Mouse (Mus musculus) stomach, postnatal 0 days (tissue): ENCODE results near the gene Lman2l. TPM values are rescaled to one million over a fixed set of nuclear protein-coding genes. Genes with fewer than 3 reads are reported as not detected.

ENCODE experiments used
- ATAC-seq: fragments of 200-750 bp; cut with Nextera tagmentation; 2 replicates; pipeline ENCODE4 v1.8.0; 2017; ENCODE audit not compliant: low FRiP score, low TSS enrichment
- DNase-seq: peaks from one replicate; pipeline ENCODE4 v3.0.0-alpha.2; 2016; ENCODE audit warnings: low spot score
- H3K27ac ChIP-seq: fragments of 300-500 bp; sonication (generic); replicated peaks from 2 replicates; pipeline ENCODE4 v1.5.1; 2014; ENCODE audit warnings: mild to moderate bottlenecking, control low read depth
- H3K27me3 ChIP-seq: fragments of 300-500 bp; sonication (generic); 2 replicates; pipeline ENCODE4 v1.6.1; 2014; ENCODE audit warnings: low read length; ENCODE audit not compliant: control insufficient read depth, insufficient read depth
- H3K36me3 ChIP-seq: fragments of 300-500 bp; sonication (generic); 2 replicates; pipeline ENCODE4 v1.6.1; 2014; ENCODE audit warnings: low read length, mixed read lengths; ENCODE audit not compliant: control insufficient read depth, insufficient read depth
- H3K4me1 ChIP-seq: fragments of 300-500 bp; sonication (generic); replicated peaks from 2 replicates; pipeline ENCODE4 v1.6.1; 2014; ENCODE audit warnings: antibody characterized with exemption; ENCODE audit not compliant: control insufficient read depth, insufficient read depth
- H3K4me2 ChIP-seq: fragments of 300-500 bp; sonication (generic); replicated peaks from 2 replicates; pipeline ENCODE4 v1.6.1; 2014; ENCODE audit warnings: low read depth, mild to moderate bottlenecking, control low read depth, moderate library complexity
- H3K4me3 ChIP-seq: fragments of 300-500 bp; sonication (generic); 2 replicates; pipeline ENCODE4 v1.5.1; 2014; ENCODE audit warnings: low read depth, low read length, control low read depth
- H3K9ac ChIP-seq: fragments of 300-500 bp; sonication (generic); 2 replicates; pipeline ENCODE4 v1.6.1; 2014; ENCODE audit warnings: mild to moderate bottlenecking, low read length, control low read depth, mixed read lengths
- H3K9me3 ChIP-seq: fragments of 300-500 bp; sonication (generic); 2 replicates; pipeline ENCODE4 v1.6.1; 2016; ENCODE audit warnings: low read length; ENCODE audit not compliant: control insufficient read depth
- CTCF ChIP-seq: IDR thresholded peaks from 2 replicates; pipeline ENCODE4 v1.5.1; 2016; ENCODE audit warnings: antibody characterized with exemption, low read depth, mild to moderate bottlenecking, moderate library complexity
- EP300 ChIP-seq: optimal IDR thresholded peaks from 2 replicates; pipeline ENCODE3; 2016; ENCODE audit warnings: antibody characterized with exemption
- WGBS: fragments of 180-500 bp; shearing (Covaris S2); extraction: QIAGEN DNeasy Blood & Tissue Kit; methylation state at CpG from one replicate; pipeline ENCODE4 v1.1.7; 2014; 5-methylcytosine and 5-hydroxymethylcytosine counted together
- polyA plus RNA-seq: library from polyadenylated mRNA; unstranded; fragments of >200 nt; fragmentation: Nextera tagmentation; extraction: Ambion mirVana; gene quantifications from 2 replicates; pipeline ENCODE4 v1.2.1, GENCODE M21; 2015

Gene Lman2l
- polyA plus RNA-seq, 1 experiment from 2014 or later = 16.5 TPM

DNA sequence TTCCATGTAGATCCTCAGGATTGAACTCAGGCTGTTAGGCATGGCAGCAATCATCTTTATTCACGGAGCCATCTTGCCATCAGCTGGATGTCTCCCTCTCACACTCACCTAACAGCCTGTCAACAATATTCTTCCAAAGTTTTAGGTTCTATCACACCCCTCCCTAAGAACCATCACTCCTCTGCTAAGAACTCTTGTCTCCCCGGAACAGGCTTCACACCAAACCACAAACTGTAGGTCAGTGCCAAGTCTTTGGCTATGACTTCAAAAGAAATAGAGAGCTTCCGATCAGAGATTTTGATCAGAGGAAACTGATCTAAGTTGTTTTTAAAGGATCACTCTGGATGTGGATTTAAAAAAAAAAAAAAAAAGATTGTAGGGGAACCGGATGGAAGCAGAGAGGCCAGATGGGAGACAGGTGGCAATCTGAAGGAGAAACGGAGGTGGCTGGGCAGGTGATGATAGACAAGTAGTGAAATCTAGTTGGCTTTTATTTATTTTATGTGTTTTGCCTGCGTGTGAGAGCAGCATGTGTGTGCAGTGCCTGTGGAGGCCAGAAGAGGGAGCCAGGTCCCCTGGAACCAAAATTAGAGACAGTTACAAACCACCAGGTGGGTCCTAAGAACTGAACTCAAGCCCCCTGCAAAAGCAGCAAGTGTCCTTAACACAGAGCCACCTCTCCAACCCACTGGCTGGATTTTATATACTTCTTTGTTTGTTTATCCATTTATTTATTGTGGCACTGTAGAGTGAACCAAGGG is 9.2 kb upstream of the Lman2l start:
- DNase-seq = no peak
- TF ChIP-seq EP300 (no peak), CTCF (peak; percentile 45)
- Histone ChIP-seq H3K36me3 (no peaks in the 10 kb centered on the region), H3K4me2 (no peak overlapping the region), H3K4me3 (no peak overlapping the region), H3K27ac (no peak overlapping the region), H3K27me3 (no peaks in the 10 kb centered on the region), H3K9me3 (no peaks in the 10 kb centered on the region), H3K4me1 (no peaks in the 10 kb centered on the region), H3K9ac (no peak overlapping the region)
- no peak for ATAC-seq
- WGBS = 79% methylated on average over 6 of the region's 6 CpGs

DNA sequence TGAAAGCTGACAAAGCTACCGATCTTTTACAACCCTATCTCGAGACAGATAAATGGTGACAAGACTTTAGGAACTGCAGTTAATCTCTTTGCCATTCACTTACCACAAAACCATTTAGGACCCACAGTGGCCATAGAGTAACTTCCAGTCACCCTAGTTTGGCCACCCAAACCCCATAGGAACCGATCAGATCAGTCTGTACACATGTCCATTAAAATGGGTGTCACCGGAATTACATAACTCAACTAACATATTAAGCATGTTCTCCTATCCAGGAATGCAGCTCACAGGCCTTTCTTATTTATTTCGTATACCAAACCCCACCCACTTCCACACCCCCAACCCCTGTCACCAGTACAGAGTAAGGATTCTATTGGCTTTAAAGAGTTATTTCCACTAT is 1.8 kb upstream of the Lman2l start:
- no peak overlapping the region for H3K4me2 ChIP-seq
- H3K27ac ChIP-seq = no peak overlapping the region
- WGBS = 82% methylated on average over 5 of the region's 5 CpGs
- DNase-seq = no peak
- TF ChIP-seq EP300 (no peak), CTCF (no peak)
- no peaks in the 10 kb centered on the region for H3K9me3 ChIP-seq
- no peak overlapping the region for H3K9ac ChIP-seq
- H3K27me3 ChIP-seq = no peaks in the 10 kb centered on the region
- no peak overlapping the region for H3K4me3 ChIP-seq
- H3K4me1 ChIP-seq = no peaks in the 10 kb centered on the region
- ATAC-seq = no peak
- H3K36me3 ChIP-seq = no peaks in the 10 kb centered on the region

DNA sequence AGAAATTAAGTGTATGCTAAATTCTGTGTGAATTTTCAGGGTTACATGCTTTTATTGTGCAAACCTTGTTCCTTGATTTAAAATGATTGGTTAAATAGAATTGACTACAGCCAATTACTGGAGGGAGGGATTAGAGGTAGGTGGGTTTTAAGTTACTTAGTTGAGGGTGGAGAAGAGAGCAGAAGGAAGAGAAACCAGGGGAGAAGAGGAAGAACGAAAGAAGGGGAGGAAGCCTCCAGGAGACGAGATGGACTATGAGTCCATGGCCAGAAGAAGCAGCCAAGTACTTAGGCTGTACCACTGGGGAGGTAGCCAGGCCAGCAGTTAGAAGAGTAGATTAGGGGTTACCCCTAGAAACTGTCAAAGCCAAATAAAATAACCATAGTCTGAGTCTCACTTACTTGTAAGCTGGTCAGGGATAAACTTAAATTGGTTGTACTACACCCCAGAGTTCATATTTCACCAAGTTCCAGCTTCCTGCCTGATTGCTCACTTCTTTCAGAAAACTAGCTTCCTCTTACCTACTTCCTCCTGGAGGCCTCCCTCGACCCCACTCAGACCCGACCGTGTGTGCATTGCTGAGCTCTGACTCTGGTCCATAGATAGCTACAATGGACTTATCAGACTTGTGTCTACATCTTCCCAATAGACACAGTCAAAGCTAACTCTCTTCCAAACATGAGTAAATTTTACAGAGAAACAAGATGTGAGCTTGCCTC is 1.2 kb upstream of the Lman2l start:
- H3K4me1 ChIP-seq = no peaks in the 10 kb centered on the region
- ATAC-seq = no peak
- 80% methylated on average over 5 of the region's 5 CpGs for WGBS
- no peaks in the 10 kb centered on the region for H3K27me3 ChIP-seq
- no peak overlapping the region for H3K4me3 ChIP-seq
- DNase-seq = no peak
- H3K36me3 ChIP-seq = no peaks in the 10 kb centered on the region
- no peak overlapping the region for H3K27ac ChIP-seq
- H3K4me2 ChIP-seq = no peak overlapping the region
- H3K9me3 ChIP-seq = no peaks in the 10 kb centered on the region
- no peak overlapping the region for H3K9ac ChIP-seq
- TF ChIP-seq EP300 (no peak), CTCF (no peak)

DNA sequence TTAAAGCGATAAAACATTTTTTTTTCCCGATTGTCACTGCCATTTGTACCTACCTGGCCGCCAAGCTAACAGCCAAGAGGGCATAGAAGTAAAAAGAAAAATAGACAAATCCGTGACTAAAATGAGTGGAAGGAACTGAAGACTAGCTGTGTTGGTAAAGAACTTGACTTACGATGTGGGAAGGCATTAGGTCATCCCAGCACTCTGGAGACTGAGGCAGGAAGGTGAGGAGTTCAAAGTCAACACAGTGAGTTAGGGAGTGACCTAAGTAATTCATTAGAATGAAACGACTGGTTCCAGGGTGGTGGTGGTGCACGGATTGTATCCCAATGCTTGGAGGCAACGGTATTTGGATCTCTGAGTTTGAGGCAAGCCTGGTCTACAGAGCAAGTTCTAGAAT is 437 bp upstream of the Lman2l start:
- ATAC-seq = no peak
- TF ChIP-seq CTCF (no peak), EP300 (no peak)
- H3K4me2 ChIP-seq = peak overlapping the region; percentile 96; the same call in 1 of the 2 replicates
- H3K4me3 ChIP-seq = no peak overlapping the region
- no peaks in the 10 kb centered on the region for H3K9me3 ChIP-seq
- H3K36me3 ChIP-seq = no peaks in the 10 kb centered on the region
- WGBS = 34% methylated on average over 8 of the region's 8 CpGs
- no peak for DNase-seq
- H3K4me1 ChIP-seq = no peaks in the 10 kb centered on the region
- H3K27ac ChIP-seq = no peak overlapping the region
- no peaks in the 10 kb centered on the region for H3K27me3 ChIP-seq
- H3K9ac ChIP-seq = no peak overlapping the region

DNA sequence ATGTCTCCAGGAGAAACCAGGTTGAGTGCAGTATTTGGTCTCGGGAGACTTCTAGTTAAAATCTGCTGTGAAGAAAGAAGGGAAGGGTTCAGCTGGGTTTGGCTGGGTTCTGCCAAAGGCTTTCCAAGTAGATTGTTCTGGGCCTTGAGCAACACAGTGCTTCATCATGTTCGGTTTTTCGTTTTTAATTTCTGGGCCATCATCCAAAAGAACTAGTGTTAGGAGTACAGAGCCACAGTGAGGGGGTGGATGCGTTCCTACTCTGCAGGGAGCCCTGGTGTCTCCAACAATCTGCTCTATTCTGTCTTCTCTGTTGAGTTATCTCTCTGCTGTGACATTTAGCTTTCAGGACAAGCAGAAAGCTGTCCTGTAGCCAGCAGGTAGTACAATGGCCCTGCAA is 4.0 kb downstream of the Lman2l start:
- H3K9me3 ChIP-seq = no peaks in the 10 kb centered on the region
- H3K27ac ChIP-seq = no peak overlapping the region
- H3K4me3 ChIP-seq = no peak overlapping the region
- DNase-seq (no peak), ATAC-seq (no peak)
- no peaks in the 10 kb centered on the region for H3K4me1 ChIP-seq
- H3K27me3 ChIP-seq = no peaks in the 10 kb centered on the region
- peaks cover 8% of the 10 kb centered on the region for H3K36me3 ChIP-seq
- no peak overlapping the region for H3K4me2 ChIP-seq
- no peak for TF ChIP-seq CTCF
- TF ChIP-seq EP300 = no peak
- H3K9ac ChIP-seq = no peak overlapping the region
- 57% methylated on average over 4 of the region's 4 CpGs for WGBS

DNA sequence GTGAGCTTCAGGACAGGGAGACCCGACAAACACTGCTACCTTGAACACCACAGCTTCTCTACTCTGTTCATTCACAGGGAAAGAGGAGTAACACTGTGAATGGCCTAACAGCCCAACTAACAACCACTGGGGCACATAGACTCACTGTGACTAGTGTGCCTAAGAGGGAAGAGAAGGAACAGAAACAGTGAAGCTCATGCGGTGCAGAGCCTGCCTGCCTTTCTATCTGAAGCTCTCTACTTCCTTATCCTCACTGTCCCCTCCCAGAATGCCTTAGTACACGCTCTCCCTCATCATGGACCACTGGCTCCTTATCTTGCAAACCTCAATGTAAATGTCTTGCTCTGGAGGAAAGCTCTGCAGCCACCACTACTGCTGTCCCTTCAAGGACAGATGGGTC is 7.8 kb downstream of the Lman2l start:
- Histone ChIP-seq H3K4me2 (no peak overlapping the region), H3K9me3 (no peaks in the 10 kb centered on the region), H3K27me3 (no peaks in the 10 kb centered on the region), H3K36me3 (peaks cover 13% of the 10 kb centered on the region), H3K9ac (no peak overlapping the region), H3K27ac (no peak overlapping the region), H3K4me3 (no peak overlapping the region), H3K4me1 (no peaks in the 10 kb centered on the region)
- ATAC-seq = no peak
- TF ChIP-seq CTCF (no peak), EP300 (no peak)
- no peak for DNase-seq
- WGBS = 84% methylated on average over 3 of the region's 3 CpGs
